Mouse (Mus musculus) stomach, embryonic 16.5 days (tissue): ENCODE data around the gene 2510039O18Rik. TPM values are rescaled to one million over a fixed set of nuclear protein-coding genes. Genes with fewer than 3 reads are reported as not detected.

Experiments used
- ATAC-seq: fragments of 200-750 bp; cut with Nextera tagmentation; 2 replicates; pipeline ENCODE4 v1.8.0; 2017; ENCODE audit warnings: moderate number of reproducible peaks, moderate TSS enrichment; ENCODE audit not compliant: insufficient read depth, low FRiP score
- H3K27ac ChIP-seq: fragments of 300-500 bp; sonication (generic); 2 replicates; pipeline ENCODE4 v1.5.1; 2014; ENCODE audit warnings: low read length
- H3K27me3 ChIP-seq: fragments of 300-500 bp; sonication (generic); 2 replicates; pipeline ENCODE4 v1.6.1; 2014; ENCODE audit warnings: low read length, control low read depth, mixed read lengths; ENCODE audit not compliant: control insufficient read depth, insufficient read depth
- H3K36me3 ChIP-seq: fragments of 300-500 bp; sonication (generic); 2 replicates; pipeline ENCODE4 v1.6.1; 2014; ENCODE audit warnings: low read length; ENCODE audit not compliant: control insufficient read depth, insufficient read depth
- H3K4me1 ChIP-seq: fragments of 300-500 bp; sonication (generic); 2 replicates; pipeline ENCODE4 v1.6.1; 2014; ENCODE audit warnings: low read length, control low read depth, mixed read lengths; ENCODE audit not compliant: control insufficient read depth, insufficient read depth
- H3K4me2 ChIP-seq: fragments of 300-500 bp; sonication (generic); 2 replicates; pipeline ENCODE4 v1.6.1; 2014; ENCODE audit warnings: low read depth, low read length, mixed read lengths
- H3K4me3 ChIP-seq: fragments of 300-500 bp; sonication (generic); replicated peaks from 2 replicates; pipeline ENCODE4 v1.5.1; 2014; ENCODE audit warnings: mild to moderate bottlenecking, low read length
- H3K9ac ChIP-seq: fragments of 300-500 bp; sonication (generic); 2 replicates; pipeline ENCODE4 v1.6.1; 2014; ENCODE audit warnings: low read length
- H3K9me3 ChIP-seq: fragments of 300-500 bp; sonication (generic); replicated peaks from 2 replicates; pipeline ENCODE4 v1.6.1; 2016; ENCODE audit warnings: low read length, control low read depth; ENCODE audit not compliant: control insufficient read depth
- WGBS: fragments of 180-500 bp; shearing (Covaris S2); extraction: QIAGEN DNeasy Blood & Tissue Kit; methylation state at CpG from one replicate; pipeline ENCODE4 v1.1.7; 2014; 5-methylcytosine and 5-hydroxymethylcytosine counted together
- polyA plus RNA-seq: library from polyadenylated mRNA; unstranded; fragments of >200 nt; fragmentation: Nextera tagmentation; extraction: Ambion mirVana; gene quantifications from 2 replicates; pipeline ENCODE4 v1.2.1, GENCODE M21; 2015

The 2510039O18Rik gene
- polyA plus RNA-seq, 1 experiment from 2014 or later, result 7.5 TPM

- Histone ChIP-seq H3K9ac (peak overlapping the region; percentile 90), H3K9me3 (no peaks in the 10 kb centered on the region), H3K4me1 (peaks cover 25% of the 10 kb centered on the region), H3K4me2 (peak overlapping the region; percentile 98), H3K27ac (peak overlapping the region; percentile 76), H3K27me3 (no peaks in the 10 kb centered on the region), H3K36me3 (peaks cover 12% of the 10 kb centered on the region), H3K4me3 (peak overlapping the region; percentile 82)
- WGBS, result 5% methylated on average over 83 of the region's 88 CpGs
- peak; percentile 52 for ATAC-seq
These were observed 638 bp downstream of the 2510039O18Rik start for GRCm38 (mm10) chr4:147941045-147942020.

GRCm38 (mm10) chr4:147943005-147943404, 2.3 kb downstream of the 2510039O18Rik start:
- no peaks in the 10 kb centered on the region for H3K27me3 ChIP-seq
- H3K9ac ChIP-seq, result no peak overlapping the region
- no peak overlapping the region for H3K4me3 ChIP-seq
- H3K36me3 ChIP-seq, result peaks cover 12% of the 10 kb centered on the region
- no peak for ATAC-seq
- no peak overlapping the region for H3K4me2 ChIP-seq
- WGBS, result 93% methylated on average over 1 of the region's 1 CpGs
- H3K9me3 ChIP-seq, result no peaks in the 10 kb centered on the region
- peaks cover 29% of the 10 kb centered on the region for H3K4me1 ChIP-seq
- no peak overlapping the region for H3K27ac ChIP-seq

- 0 out of 2 replicates have a peak overlapping the region, but pooled peaks have one; percentile 10 for H3K27ac ChIP-seq
- WGBS, result 21% methylated on average over 2 of the region's 2 CpGs
- H3K9me3 ChIP-seq, result no peaks in the 10 kb centered on the region
- H3K4me3 ChIP-seq, result no peak overlapping the region
- H3K4me1 ChIP-seq, result peaks cover 11% of the 10 kb centered on the region
- no peak overlapping the region for H3K4me2 ChIP-seq
- no peaks in the 10 kb centered on the region for H3K27me3 ChIP-seq
- ATAC-seq, result peak; percentile 48; the same call in 1 of the 2 replicates
- no peak overlapping the region; the same call in 1 of the 2 replicates for H3K9ac ChIP-seq
- peaks cover 12% of the 10 kb centered on the region for H3K36me3 ChIP-seq
These were observed 6.8 kb downstream of the 2510039O18Rik start for GRCm38 (mm10) chr4:147947511-147947910.

- no peaks in the 10 kb centered on the region for H3K27me3 ChIP-seq
- no peak overlapping the region for H3K9ac ChIP-seq
- H3K4me2 ChIP-seq, result no peak overlapping the region
- WGBS, result 10% methylated on average over 4 of the region's 4 CpGs
- no peaks in the 10 kb centered on the region for H3K4me1 ChIP-seq
- H3K36me3 ChIP-seq, result no peaks in the 10 kb centered on the region
- ATAC-seq, result no peak
- no peaks in the 10 kb centered on the region for H3K9me3 ChIP-seq
- H3K27ac ChIP-seq, result no peak overlapping the region
- H3K4me3 ChIP-seq, result no peak overlapping the region
These were observed 12.9 kb downstream of the 2510039O18Rik start for GRCm38 (mm10) chr4:147953590-147953989.

- no peak for ATAC-seq
- 40% methylated on average over 11 of the region's 11 CpGs for WGBS
- no peak overlapping the region for H3K27ac ChIP-seq
- no peak overlapping the region for H3K4me2 ChIP-seq
- no peaks in the 10 kb centered on the region for H3K4me1 ChIP-seq
- no peaks in the 10 kb centered on the region for H3K36me3 ChIP-seq
- H3K9ac ChIP-seq, result no peak overlapping the region
- no peak overlapping the region for H3K4me3 ChIP-seq
- no peaks in the 10 kb centered on the region for H3K9me3 ChIP-seq
- no peaks in the 10 kb centered on the region for H3K27me3 ChIP-seq
These were observed 16.4 kb downstream of the 2510039O18Rik start for GRCm38 (mm10) chr4:147957141-147957540.

- ATAC-seq, result no peak
- H3K4me2 ChIP-seq, result no peak overlapping the region
- 37% methylated on average over 6 of the region's 6 CpGs for WGBS
- H3K9ac ChIP-seq, result no peak overlapping the region
- H3K36me3 ChIP-seq, result no peaks in the 10 kb centered on the region
- no peaks in the 10 kb centered on the region for H3K27me3 ChIP-seq
- no peaks in the 10 kb centered on the region for H3K9me3 ChIP-seq
- no peak overlapping the region for H3K27ac ChIP-seq
- no peak overlapping the region for H3K4me3 ChIP-seq
- H3K4me1 ChIP-seq, result no peaks in the 10 kb centered on the region
These were observed 19.5 kb downstream of the 2510039O18Rik start for GRCm38 (mm10) chr4:147959881-147960831.

- 41% methylated on average over 6 of the region's 6 CpGs for WGBS
- Histone ChIP-seq H3K4me3 (no peak overlapping the region), H3K27me3 (no peaks in the 10 kb centered on the region), H3K9ac (no peak overlapping the region), H3K9me3 (no peaks in the 10 kb centered on the region), H3K27ac (no peak overlapping the region), H3K36me3 (no peaks in the 10 kb centered on the region), H3K4me1 (no peaks in the 10 kb centered on the region), H3K4me2 (no peak overlapping the region)
- ATAC-seq, result no peak
These were observed 22.1 kb downstream of the 2510039O18Rik start for GRCm38 (mm10) chr4:147962781-147963180.

DNA sequence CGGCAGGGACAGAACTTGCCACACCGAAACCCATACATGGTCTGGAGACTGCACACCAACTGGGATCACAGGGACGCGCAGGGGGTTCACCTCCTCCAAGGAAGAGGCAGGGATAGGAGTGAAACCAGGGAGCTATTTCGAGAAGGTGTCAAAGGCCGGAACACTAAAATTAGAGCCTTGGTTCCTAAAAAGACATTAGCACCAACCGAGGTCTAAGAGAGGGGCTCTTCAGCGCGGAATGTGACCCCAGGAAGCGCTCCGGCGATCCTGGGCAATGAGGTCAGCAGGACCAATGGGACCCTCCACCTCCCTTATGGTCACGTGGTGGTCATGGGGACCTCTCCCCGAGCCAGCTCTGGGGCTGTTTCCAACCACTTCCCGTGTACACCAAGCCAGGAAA, 22.9 kb downstream of the 2510039O18Rik start:
- no peak for ATAC-seq
- Histone ChIP-seq H3K4me1 (no peaks in the 10 kb centered on the region), H3K27me3 (no peaks in the 10 kb centered on the region), H3K9ac (no peak overlapping the region), H3K4me3 (no peak overlapping the region), H3K36me3 (no peaks in the 10 kb centered on the region), H3K9me3 (no peaks in the 10 kb centered on the region), H3K27ac (no peak overlapping the region), H3K4me2 (no peak overlapping the region)
- 81% methylated on average over 15 of the region's 15 CpGs for WGBS
